Mouse (Mus musculus) CD4-positive helper T cell, adult 2 months (primary cell): Measurements from ENCODE around the gene Spata3.

Source experiments
- DNase-seq: peaks from one replicate; pipeline ENCODE4 v3.0.0-alpha.2; 2012; ENCODE audit warnings: low read depth, missing footprints, low spot score

The Spata3 gene

GRCm38 (mm10) chr1:86032273-86032987 lies 15.8 kb downstream of the Spata3 start:
- DNase-seq, result no peak

GRCm38 (mm10) chr1:86038191-86038951 lies 21.8 kb downstream of the Spata3 start:
- DNase-seq, result no peak

- no peak for DNase-seq
Observed at GRCm38 (mm10) chr1:86040131-86040530, 23.5 kb downstream of the Spata3 start.

GRCm38 (mm10) chr1:86040817-86041216 lies 24.2 kb downstream of the Spata3 start:
- DNase-seq, result no peak

GRCm38 (mm10) chr1:86045056-86045455 lies 28.4 kb downstream of the Spata3 start:
- no peak for DNase-seq

GRCm38 (mm10) chr1:86045848-86046805 lies 29.5 kb downstream of the Spata3 start, which contains the start of gene 2810459M11Rik:
Gene 2810459M11Rik (plus strand): TSS chr1:86045863.
- DNase-seq, result peak; percentile 22

GRCm38 (mm10) chr1:86046833-86047563 lies 30.4 kb downstream of the Spata3 start:
- DNase-seq, result no peak

GRCm38 (mm10) chr1:86048231-86048630 lies 31.6 kb downstream of the Spata3 start:
- DNase-seq, result peak; percentile 47

- no peak for DNase-seq
Observed at GRCm38 (mm10) chr1:86048744-86049143, 32.1 kb downstream of the Spata3 start.

GRCm38 (mm10) chr1:86053198-86053921 lies 36.7 kb downstream of the Spata3 start:
- DNase-seq, result no peak

GRCm38 (mm10) chr1:86054943-86055342 lies 38.3 kb downstream of the Spata3 start:
- DNase-seq, result no peak

GRCm38 (mm10) chr1:86056284-86056683 lies 39.7 kb downstream of the Spata3 start:
- no peak for DNase-seq

- peak; percentile 89 for DNase-seq
Observed at GRCm38 (mm10) chr1:86058856-86059769, 42.5 kb downstream of the Spata3 start.

GRCm38 (mm10) chr1:86062523-86062922 lies 45.9 kb downstream of the Spata3 start:
- DNase-seq, result peak; percentile 13

GRCm38 (mm10) chr1:86064271-86064991 lies 47.8 kb downstream of the Spata3 start, which contains the start of gene Psmd1:
Gene Psmd1 (plus strand): TSS chr1:86064387.
- peak; percentile 94 for DNase-seq

GRCm38 (mm10) chr1:86076565-86076964 lies 59.9 kb downstream of the Spata3 start:
- no peak for DNase-seq
